Mouse (Mus musculus) kidney, postnatal 4 days (tissue): ENCODE results near the gene Tmem178b.

Source experiments
- DNase-seq, 2 experiments: peaks; one replicate each; pipeline ENCODE4 v3.0.0; 2021; ENCODE audit warnings: mixed read lengths in 2 of 2

Gene Tmem178b

GRCm38 (mm10) chr6:39919011-39919709 lies 46.1 kb downstream of the Tmem178b start:
- DNase-seq, result no peak

- no peak for DNase-seq
Observed at GRCm38 (mm10) chr6:39926442-39926841, 53.4 kb downstream of the Tmem178b start.

- DNase-seq, result no peak
Observed at GRCm38 (mm10) chr6:39936590-39936989, 63.5 kb downstream of the Tmem178b start.

DNA sequence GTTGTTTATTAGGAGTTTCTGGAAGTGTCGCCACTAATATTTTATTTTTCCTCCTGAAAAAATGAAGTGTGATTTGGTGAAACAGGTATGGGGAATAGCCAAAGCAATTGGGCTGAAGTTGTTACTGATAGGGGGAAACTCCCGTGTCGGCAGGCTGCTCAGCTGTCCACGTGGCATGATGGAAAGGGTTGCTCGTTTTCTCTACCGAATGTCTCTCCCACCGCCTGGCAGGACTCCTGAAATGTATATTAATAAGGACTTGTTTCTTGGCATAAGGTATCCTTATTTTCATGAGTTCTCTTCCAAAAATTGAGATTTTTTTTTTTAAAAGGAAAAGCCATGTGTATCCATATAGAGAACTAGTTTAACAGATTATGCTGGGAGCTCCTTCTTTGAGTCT lies 67.8 kb downstream of the Tmem178b start:
- no peak for DNase-seq

DNA sequence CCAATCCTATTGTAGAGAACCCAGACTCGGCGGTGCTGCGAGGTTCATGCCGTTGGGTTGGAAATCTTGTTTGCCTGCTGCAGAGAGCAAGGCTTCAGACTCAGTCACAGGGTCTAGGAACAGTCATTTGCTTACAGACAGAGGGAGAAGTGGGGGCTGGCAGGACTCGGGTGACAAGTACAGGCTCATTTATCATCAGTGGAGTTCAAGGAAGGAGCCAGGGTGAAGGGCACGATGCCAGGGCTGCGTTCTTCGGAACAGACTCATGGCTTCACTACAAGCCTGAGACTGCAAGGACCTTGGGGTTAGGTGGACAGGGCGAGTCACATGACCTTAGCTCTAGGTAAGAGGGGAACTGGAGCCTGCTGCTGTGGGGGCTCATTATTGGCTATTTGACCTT lies 71.8 kb downstream of the Tmem178b start:
- peak in 1 of 2 experiments; percentile 4 for DNase-seq

- DNase-seq, result no peak
Observed at GRCm38 (mm10) chr6:39945670-39946440, 72.8 kb downstream of the Tmem178b start.

DNA sequence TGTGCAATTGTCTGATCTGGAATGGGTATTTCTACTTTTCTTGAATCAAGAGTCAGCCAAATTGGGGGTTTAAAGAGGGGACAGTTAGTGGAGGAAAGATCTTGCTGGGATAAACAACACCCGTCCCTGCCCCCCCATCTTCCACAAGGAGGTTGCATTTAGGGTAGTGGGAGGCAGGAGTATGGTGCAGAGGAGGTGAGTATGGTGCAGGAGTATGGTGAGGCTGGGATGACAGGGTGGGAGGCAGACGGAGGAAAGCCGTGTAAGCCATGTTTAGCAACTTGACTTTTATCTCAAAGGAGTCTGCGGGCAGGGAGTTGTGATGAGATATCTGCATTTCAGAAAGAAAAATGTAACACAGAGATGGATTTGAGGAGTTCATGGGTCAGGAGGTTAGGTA lies 73.5 kb downstream of the Tmem178b start:
- no peak for DNase-seq

DNA sequence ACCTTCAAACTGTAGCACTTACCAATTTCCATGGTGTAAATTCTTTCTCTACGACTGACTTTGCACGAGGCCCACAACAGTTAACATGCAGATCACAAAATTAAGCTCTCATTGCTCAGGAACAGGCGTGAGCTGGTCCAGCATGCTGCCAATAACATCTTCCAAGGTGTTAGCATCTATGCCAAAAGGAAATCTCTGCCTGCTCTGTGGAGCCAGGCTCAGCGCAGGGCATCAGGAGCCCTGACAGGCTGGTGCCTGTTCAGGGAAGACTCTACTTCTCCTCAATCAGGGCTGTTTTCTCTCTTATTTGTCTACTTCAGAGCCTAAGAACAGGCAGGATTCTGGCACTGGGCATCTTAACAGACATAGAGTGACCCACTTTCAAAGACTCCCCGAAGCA lies 80.9 kb downstream of the Tmem178b start:
- no peak for DNase-seq

DNA sequence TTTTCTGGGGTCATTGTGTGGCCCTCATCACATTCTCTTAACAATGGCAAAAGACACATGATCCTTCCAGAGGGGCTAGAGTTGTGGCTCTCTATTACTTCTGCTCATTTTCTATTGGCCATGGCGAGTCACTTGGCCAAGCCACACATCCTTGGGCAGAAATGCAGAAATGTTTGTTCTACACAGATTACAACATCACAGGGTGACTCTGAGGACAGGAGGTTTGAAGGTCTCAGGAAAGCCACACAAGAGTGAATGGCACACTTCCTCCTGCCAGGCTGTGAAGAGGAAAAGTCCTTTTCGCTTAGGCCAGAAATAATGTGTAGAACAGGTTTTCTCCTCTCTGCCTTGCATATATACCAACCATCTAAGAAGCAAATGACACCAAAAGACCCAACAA lies 82.1 kb downstream of the Tmem178b start:
- DNase-seq, result no peak

DNA sequence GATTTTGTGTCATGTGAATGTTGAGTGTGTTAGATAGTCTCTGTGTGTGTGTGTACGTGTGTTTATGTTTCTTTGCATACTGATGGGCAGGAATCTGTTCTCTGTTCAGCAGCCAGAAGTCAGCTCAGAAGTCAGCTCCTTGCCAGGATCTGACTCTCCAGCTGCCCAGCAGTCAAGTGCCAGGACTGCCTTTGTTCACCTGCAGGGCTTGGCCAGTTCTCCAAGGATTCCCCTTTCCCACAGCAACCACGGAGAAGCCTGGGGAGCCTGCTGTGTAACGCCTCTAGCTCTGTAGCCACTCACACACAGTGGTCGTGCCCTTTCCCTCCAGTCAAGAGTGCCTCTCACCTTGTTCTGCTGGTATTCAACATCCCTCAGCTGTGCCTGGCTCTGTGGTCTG lies 91.5 kb downstream of the Tmem178b start:
- DNase-seq, result no peak

- no peak for DNase-seq
Observed at GRCm38 (mm10) chr6:39970281-39970680, 97.2 kb downstream of the Tmem178b start.

DNA sequence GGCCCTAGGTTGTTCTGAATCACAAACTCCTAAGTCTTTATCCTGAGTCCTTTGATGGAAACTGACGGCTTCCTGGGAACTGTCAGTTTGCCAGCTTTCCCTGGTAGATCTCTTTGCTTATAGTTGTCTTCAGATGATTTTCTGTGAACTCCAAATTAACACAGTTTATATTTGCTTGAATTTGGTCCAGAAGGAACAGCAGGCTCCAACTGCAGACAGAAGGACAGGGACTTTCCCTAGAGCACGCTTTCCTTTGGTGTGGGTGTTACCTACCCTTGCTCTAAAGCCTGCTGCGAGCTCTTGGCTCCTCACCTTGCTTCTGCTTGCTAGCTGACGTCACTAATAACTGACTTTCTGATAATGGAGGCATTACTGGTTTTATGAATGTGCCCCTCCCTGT lies 105.9 kb downstream of the Tmem178b start:
- DNase-seq, result no peak

- DNase-seq, result no peak
Observed at GRCm38 (mm10) chr6:39990772-39991171, 117.7 kb downstream of the Tmem178b start.

GRCm38 (mm10) chr6:39991922-39992321 lies 118.9 kb downstream of the Tmem178b start:
- no peak for DNase-seq

DNA sequence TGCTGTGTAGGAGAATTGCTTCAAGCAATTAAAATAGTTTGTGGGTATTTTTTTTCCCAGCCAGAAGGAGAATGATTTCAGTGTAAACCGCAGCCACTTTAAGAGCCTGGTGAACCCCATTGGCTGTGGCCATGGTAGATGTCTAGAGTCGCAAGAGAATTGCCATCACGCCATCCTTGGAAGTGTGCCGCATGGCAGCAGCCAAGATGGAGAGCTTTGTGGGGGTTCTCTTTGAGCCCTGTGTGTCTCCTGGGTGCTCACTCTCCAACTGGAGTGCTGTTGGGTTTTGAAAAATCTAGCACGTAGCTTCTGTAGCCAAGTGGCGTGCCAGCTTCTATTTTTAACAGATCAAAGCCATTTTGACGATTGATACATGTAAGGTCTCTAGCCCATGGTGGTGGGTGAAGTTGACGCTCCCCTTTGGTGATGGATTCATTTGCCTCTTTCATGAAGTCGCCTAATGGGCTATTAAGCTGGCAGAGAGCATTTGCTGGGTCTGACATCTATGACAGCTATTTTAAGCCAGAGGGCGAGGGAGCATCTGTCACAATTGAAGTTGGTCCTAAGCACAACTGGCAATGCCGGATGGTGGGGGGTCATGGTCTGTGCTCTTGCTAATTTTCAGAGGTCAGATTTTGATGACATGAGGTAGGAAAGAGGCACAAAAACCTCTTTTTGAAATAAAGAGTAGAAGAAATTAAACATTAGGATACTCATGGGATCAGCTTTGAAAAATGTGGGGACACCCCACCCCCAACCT lies 133.1 kb downstream of the Tmem178b start:
- DNase-seq, result no peak

- no peak for DNase-seq
Observed at GRCm38 (mm10) chr6:40008166-40008907, 135.3 kb downstream of the Tmem178b start.

- no peak for DNase-seq
Observed at GRCm38 (mm10) chr6:40009718-40010117, 136.6 kb downstream of the Tmem178b start.

GRCm38 (mm10) chr6:40011066-40011465 lies 138.0 kb downstream of the Tmem178b start:
- no peak for DNase-seq

DNA sequence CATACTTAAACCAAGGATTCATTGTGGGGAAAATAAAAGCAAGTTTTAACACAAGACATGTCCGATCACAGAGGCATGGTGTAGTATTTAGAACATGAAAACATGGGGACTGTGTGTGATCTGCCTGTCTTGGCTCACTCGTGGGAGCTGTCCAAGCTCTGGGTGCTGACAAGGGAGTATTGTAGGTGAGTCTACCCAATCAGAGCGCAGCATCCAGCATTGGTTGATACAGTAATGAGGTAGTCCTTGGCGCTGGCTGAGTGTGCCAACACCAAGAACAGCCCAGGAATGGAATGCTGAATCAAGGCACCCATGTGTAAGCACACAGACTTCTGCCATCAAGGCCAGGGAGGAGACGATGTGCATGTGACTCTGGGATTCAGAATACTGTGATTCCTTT lies 138.5 kb downstream of the Tmem178b start:
- peak; percentile 76 to 80 for DNase-seq

GRCm38 (mm10) chr6:40013407-40013806 lies 140.3 kb downstream of the Tmem178b start:
- no peak for DNase-seq

GRCm38 (mm10) chr6:40015185-40015584 lies 142.1 kb downstream of the Tmem178b start:
- no peak for DNase-seq

- DNase-seq, result no peak
Observed at GRCm38 (mm10) chr6:40015711-40016460, 142.8 kb downstream of the Tmem178b start.
